Mouse (Mus musculus) layer of hippocampus, postnatal 14 days (tissue): ENCODE data around the gene Plekhb2. TPM values are rescaled to one million over a fixed set of nuclear protein-coding genes. Genes with fewer than 3 reads are reported as not detected.

Experiments
- DNase-seq, 2 experiments: peaks; one replicate each; pipeline ENCODE4 v3.0.0; 2021 to 2022; ENCODE audit warnings: low spot score in 2 of 2, mixed read lengths in 1 of 2
- long read RNA-seq, 2 experiments: library from polyadenylated mRNA; stranded (forward); transcript quantifications; one replicate each; pipeline ENCODE4 v2.0.0; 2021
- total RNA-seq, 2 experiments: library from RNA; stranded (reverse); gene quantifications; 2 replicates each; pipeline ENCODE4 v1.2.3; 2021

The Plekhb2 gene
- total RNA-seq = 100 to 1,000 TPM; 171 to 180 TPM
- long read RNA-seq, experiment 1, transcript Plekhb2-201 (8 exons, 3,279 nt) = major isoform, 188 of 207 reads
- long read RNA-seq, experiment 1, partial matches to known transcripts = 12 of 207 reads
- long read RNA-seq, experiment 1, other reads (novel, unspliced or antisense) = 7 of 207 reads
- long read RNA-seq, experiment 2, transcript Plekhb2-201 (8 exons, 3,279 nt) = major isoform, 215 of 246 reads
- long read RNA-seq, experiment 2, partial matches to known transcripts = 18 of 246 reads
- long read RNA-seq, experiment 2, other reads (novel, unspliced or antisense) = 13 of 246 reads

DNA sequence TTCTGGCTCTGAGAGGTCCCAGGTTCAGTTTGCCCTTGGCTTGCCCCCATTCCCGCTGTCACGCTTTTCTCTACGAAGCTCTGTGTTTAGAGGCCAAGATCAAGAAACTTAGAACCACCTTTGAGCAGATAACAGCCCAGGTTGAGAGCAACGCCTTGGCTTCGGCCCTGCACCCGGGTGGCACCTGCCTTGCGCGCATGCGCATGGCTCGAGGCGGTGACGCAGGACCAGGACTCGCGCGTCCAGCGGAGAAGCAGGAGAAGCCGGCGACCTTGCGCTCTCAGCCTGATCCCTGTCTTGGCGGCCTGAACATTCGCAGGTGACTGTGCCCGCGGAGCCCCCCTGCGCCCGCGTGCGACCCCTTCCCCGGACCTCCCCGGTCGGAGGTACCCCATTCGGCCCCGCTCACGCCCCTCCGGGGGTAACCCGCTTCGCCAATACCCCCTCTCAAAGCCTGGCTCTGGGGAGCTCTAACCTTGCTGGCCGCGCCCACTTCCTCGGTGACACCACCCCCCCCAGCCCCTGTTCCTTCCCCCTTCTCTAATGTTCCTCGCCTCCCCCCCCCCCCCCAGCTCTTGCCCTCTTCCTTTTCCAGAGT, at the start of gene Plekhb2:
Plekhb2 (plus strand) TSS at position 232 of the 598 bp plus-strand sequence.
- DNase-seq = peak; percentile 82 to 85

DNA sequence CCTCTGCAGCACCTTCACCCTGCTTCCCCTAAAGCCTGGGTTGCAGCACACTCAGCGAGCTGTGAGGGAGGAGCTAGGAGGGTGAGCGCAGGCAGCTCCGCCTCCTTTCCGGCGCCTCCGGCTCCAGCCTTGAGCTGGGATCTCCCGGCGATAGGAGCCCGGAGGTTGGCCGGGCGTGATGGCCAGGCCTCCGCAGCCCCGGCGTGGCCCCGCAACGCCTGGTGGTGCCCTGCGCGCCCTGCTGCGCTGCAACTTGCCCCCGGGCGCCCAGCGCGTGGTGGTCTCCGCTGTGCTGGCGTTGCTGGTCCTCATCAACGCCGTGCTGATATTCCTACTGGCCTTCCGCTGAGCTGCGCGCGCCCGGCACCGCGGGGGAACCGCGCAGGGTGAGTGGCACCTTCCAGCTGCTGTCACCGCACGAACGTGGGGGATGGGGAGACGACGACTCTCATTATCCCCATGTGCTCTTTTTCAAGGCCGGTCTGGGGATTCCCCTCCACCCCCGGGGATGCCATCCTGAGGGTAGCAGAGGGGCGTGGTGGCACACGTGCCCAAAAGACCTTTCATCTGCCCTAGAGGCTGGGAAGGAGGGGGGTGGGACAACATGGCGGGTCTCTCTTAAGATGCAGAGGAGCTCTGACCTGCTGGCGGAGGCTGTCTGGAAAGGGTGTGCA, 48.0 kb upstream of the Plekhb2 start:
- DNase-seq = peak; percentile 60 to 73

DNA sequence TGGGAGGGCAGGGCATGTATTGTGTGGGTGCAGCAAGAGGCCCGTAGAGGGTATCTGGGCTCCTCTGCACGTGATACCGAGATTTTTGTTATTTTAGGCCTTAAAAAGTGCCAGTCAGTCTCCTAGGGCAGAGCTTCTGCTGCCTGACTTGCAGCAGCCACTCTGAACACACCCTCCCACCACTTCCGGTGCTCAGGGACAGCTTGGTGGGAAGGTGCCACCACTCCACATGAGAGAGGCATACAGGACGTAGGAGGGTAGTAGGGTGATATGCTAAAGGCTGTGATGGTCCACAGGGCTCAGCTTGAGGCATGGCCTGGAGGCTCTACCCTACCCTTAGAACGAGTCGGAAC, 47.5 kb upstream of the Plekhb2 start:
- DNase-seq = peak in 1 of 2 experiments; percentile 46

DNA sequence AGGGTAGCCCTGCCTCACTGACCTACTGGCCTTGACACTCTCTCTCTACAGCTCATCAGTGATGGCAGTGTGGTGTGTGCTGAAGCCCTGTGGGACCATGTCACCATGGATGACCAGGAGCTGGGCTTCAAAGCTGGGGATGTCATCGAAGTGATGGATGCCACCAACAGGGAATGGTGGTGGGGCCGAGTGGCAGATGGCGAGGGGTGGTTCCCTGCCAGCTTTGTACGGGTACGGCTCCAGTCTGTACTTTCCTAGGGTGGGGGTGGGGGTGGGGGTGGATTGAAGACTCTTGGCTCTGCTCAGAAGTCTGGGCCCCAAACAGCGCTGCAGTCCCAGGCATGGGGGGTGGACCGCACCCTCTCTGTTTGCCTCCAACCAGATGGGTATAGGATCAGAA, 44.9 kb upstream of the Plekhb2 start:
- no peak for DNase-seq

DNA sequence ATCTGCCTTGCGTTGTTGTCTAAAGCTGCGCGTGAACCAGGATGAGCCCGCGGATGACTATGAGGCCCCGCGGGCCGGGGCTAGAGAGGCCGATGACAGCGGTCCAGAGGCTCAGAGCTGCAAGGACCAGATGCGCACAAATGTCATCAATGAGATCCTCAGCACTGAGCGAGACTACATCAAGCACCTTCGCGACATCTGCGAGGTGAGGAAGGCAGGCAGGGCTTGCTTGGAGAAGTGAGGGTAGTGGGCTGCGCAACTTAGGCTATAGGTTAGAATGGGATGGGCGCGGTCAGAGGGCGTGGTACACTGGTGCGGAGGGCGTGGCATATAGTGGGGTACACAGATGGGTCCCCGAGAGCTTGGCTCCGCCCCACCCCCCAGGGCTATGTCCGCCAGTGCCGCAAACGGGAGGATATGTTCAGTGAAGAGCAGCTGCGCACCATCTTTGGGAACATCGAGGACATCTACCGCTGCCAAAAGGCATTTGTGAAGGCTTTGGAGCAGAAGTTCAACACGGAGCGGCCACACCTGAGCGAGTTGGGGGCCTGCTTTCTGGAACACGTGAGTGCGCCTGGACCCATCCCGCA, 43.8 kb upstream of the Plekhb2 start:
- no peak for DNase-seq

DNA sequence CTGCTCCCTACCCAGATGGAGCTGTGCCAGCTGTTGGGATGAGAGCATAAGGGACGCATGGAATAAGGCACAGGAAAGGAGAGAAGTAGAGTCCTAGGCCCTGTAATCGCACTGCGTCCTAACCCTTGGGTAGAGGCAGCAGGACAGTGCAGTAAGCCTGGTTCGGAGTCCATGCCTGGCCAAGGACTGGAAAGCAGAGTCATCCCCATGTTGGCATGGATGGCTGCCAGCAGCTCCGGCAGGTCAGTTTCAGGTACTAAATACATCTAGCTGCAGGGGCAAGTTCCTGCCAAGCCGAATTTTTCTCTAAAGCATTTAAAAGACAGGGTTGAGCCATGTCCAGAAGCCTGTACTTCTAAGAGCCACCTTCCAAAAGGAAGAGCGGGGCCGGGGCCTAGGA, 41.3 kb upstream of the Plekhb2 start:
- DNase-seq = no peak

DNA sequence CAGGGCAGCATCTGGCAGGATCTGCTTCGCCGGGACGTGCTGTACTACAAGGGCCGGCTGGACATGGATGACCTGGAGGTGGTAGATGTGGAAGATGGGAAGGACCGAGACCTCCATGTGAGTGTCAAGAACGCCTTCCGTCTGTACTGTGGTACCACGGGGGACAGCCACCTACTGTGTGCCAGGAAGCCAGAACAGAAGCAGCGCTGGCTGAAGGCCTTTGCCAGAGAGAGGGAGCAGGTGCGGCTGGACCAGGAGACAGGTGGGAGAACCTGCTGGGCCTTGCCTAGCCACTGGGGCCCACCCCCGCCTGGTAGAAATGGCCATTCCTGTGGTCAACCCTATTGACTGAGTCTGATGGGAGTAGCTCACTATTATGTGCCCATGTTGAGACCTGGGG, 39.5 kb upstream of the Plekhb2 start:
- DNase-seq = no peak

DNA sequence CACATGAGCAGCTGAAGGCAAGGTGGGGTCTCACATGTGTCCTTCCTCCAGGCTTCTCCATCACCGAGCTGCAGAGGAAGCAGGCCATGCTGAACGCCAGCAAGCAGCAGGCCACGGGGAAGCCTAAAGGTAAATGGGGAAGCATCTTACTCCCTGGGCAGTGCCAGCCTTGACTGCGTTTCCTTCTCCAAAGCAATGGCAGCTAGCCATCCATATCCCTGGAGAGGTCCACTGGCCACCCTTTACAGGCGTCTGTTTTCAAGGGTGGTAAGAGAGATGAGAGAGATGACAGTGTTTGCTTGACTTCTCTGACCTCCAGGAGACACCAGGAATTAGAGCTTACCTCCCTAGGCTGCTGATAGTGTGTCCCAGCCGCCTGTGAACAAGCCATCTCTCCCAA, 38.7 kb upstream of the Plekhb2 start:
- no peak for DNase-seq

DNA sequence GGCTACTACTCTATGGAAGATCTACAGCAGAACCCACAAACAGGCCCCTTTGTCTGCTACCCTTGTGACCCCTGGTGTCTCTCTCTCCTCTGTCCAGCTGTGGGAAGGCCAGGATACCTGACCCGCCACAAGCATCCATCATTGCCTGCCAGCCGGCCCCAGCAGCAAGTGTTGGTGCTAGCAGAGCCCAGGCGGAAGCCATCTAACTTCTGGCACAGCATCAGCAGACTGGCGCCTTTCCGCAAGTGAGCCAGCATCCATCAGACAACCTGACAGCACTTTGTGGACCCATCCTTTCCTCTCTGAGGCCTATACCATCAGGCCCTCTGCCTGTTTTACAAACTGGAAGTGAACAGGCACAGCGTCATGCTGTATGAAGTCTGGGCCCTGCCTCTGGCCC, 38.2 kb upstream of the Plekhb2 start:
- no peak for DNase-seq

DNA sequence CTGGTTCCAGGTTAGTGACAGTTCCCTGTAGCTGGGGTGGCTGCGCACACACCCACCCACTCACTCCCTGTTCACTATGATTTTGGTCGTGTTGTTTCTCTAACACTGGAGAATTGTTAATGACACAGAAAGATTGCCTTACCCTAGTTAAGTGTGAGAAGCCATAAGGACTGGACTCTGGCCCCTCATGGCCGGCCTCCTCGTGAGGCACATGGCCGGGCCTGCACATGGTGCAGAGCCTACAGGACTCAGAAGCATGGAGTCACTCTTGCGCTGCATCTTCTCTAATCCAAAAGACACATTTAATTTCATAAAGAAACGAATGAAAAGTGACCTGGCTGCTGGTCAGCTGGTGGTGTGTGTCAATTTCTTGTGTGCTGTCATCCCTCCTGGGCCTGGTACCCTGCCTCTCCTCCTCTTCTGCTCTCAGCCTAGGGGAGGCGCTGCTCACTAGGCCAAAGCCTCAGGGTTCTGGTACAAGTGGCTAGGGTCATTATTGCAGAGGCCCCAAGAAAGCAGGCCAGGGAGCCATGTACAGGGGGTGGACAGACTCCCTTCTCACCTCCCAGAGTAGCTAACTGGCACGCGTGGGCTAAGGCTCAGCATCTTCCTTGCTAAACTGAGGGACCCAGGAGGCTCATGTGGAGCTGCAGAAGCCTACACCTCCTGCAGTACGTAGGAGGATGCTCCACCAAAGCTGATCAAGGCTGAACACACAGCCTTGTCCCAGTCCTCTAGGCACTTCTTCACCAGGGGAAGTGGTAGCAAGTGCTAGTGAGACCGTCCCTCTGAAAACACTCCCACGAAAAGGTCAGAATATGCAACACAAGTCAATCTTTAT, 37.1 kb upstream of the Plekhb2 start:
- DNase-seq = no peak

DNA sequence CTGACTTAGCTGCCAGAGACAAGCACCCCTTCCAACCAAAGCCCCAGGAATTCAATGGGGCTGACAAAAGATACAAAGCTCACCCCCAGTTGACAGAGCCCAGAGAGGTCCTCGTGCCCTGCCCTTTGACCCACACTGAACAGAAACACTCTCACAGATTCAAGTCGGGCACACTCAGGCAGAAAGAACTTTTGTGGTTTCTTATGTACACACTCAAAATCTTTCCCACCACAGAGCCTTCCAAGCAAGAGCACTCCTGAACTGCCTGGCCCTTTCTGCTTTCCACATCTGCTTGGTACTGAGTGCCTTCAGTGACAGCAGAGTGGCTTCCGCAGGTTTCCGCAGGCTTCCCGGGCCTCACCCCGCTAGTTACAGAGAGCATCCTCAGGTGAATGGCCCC, 33.9 kb upstream of the Plekhb2 start:
- DNase-seq = no peak

DNA sequence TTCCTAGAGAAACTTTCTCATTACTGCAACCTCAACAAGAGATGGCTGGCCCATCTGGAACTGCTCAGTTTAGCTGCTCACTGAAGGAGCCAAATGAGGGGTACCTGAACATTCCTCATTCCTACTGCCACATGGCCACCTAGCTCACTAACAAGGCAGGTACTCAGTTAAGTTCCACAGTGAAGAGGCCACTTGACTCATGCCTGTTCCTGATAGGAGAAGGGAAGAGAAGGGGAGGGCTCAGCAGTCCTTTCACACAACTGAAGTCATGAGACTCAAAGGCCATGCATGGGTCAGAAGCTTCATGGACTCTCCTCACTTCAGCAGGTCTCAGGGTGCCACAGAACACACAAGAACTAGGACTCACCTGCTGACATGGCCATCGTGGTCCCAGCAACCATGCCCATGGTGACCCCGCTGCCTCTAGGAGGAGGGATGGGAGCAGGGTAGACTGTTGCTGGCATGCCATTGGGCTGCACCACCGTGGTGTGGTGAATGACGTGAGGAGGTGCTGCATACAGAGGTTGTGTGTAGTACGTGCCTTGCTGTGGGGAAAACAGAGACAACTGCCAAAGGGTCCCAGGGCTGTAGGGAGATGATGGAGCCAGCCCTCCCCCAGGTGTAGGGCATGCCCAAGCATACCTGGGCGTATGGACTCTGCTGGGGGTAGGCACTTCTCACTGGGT, 30.4 kb upstream of the Plekhb2 start:
- no peak for DNase-seq

DNA sequence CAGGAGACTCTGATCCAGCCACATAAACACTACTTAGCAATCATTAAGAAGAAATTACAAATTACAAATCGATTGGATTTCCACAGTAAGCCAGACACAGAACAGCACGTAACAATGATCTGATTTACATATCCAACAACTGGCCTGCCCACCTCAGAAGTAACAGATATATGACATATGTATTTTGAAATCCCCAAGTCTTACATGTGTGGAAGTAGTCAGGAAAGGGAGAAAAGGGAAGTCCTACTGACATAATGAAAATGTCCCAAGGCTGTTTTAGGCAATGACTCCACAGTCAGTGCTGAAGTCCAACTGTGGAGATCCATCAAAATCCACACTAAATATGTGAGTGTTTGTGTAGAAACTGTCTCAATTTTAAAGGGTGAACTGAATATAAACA, 28.4 kb upstream of the Plekhb2 start:
- DNase-seq = no peak

DNA sequence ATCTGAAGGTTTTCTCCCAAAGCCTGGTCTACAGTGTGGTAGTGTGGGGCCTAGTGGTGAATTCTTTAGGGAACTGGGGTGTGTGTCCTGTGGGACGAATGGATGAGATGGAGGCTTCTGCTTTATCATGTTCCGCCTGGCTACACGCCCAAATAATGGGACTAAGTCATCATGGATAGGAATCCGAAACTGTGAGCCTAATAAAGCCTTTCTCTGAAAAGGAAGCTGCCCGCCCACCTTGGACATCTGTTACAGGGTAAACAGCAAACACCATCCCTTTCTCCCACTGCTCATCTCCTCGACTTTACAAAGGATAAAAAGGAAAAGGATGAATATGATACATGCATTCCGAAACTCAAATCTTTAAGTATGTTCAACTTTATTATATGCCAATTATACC, 27.8 kb upstream of the Plekhb2 start:
- no peak for DNase-seq

DNA sequence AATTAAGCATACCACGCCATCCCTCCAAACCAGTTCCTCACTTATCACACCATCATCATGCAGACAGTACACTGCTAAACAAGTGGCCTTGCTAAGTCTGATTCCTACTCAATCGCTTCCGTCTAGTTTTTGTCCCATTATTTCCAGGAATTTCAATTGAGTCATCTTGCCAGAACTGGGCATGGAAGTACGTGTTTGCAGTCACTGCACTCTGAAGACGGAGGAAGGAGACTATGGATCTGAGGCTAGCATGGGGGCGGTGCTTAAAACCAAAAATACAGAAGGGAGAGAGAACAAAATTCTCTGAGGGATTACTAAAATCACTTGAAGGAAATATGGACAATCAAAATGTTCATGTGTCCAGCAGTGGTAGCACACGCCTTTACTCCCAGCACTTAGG, 27.0 kb upstream of the Plekhb2 start:
- no peak for DNase-seq

DNA sequence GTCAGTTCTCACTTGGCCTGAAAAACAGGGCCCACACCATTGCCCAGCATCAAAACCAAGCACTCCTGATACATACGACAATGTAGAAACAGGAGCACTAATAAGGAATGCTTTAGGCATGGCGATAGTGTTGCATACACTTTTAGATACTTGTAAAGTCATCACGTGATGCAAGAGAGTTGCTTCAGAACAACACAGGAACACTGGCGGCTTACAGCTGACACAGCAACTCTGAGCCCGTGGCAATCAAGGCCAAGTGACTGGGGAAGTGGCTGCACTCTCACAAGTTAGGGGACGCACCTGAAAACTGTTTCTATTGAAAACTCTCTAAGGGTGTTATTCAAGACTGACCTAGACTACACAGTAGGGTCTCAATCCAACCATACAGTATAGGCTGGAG, 26.4 kb upstream of the Plekhb2 start:
- DNase-seq = no peak

DNA sequence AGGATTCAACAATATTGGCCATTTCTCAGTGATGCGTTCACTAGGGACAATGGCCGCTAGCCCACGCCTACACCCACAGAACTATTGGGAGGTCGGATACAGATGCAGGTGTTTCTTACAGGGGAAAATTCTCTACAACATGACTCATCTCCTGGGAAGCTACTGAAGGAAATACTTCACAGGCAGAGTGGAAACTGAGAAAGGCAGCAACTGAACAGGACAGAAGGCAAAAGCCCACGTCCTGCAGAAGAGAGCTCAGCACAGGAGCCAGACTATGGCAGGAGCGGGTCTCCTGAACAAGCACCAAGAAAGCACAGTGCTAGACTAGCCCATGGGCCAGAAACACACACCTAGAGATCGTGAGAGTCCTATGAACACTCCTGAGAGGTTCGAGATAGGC, 25.6 kb upstream of the Plekhb2 start:
- DNase-seq = no peak

DNA sequence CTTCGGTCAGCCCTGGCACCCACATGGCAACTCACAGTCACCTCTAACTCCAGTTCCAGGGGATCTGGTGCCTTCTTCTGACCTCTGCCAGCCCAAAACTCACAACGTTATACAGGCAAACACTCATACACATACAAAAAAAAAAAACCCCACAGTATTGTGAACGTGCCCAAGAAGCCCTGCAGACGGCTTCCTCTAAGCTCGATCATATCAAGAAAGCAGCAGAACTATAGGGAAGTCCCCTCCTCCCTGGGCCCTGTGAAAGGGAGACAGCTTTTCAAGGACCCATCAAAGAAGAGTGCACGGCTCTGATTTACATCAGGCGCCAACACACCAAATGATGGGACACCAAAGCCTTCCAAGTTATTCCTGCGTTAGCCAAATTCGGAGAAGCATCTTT, 23.9 kb upstream of the Plekhb2 start:
- DNase-seq = no peak

DNA sequence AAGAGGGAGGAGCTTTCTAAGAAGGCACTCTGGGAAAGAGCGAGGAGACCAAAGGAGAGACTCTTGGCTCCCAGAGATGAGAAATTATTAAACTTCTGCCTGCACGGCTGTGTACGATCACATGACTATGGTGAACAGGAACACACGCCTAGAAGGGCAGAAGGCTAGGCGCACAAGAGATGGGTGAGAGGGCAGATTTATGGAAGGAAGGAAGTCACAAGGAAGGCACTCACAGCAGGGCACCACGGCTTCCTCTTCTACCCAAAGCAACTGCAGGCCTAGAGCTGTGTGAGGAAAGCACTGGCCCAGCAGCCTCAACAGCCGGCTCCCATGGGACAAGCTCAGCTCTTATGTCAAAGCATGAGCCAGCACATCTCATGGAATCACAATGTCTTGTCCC, 21.9 kb upstream of the Plekhb2 start:
- DNase-seq = no peak

DNA sequence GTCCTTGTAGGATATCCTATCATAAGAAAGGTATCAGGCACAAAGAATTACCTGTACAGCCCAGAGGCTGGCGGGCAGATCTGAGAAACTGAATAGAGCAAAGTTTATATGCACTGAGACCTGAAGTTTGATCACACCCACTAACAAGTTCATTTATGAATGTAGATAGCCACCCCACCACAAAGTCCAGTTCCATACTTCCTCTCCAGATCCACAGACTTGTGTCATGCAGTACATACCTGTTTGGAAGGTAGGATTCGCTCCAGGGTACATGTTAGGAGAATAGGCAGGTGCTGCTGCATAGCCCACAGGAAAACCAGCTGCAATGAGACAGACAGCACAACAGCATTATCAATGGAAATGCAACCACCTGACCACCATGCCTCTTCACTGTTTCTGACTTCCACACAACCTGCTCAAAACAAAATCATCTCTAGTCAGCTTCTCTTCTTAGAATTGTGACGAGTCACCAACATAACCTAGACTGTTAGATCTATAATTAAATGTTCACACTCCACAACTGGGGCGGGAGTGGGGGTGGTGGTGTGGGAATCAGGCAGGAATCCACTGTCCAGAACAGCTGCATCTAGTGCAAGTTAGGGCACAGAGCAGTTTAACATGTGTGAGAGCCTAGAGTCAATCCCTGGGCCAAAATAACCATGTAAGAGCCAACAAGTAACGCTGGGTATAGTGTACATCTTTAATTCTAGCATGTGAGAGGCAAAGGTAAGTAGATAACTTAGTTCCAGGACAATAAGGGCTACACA, 21.1 kb upstream of the Plekhb2 start:
- DNase-seq = no peak
